Mouse (Mus musculus) megakaryocyte, embryonic 14.5 days (primary cell): ENCODE results near the gene Dnttip1. TPM values are rescaled to one million over a fixed set of nuclear protein-coding genes. Genes with fewer than 3 reads are reported as not detected.

ENCODE experiments used
- H3K27me3 ChIP-seq: replicated peaks from 2 replicates; pipeline ENCODE3; 2012; ENCODE audit warnings: inconsistent platforms
- H3K36me3 ChIP-seq: replicated peaks from 2 replicates; pipeline ENCODE3; 2012; ENCODE audit warnings: low read length, inconsistent platforms, mixed read lengths
- H3K4me1 ChIP-seq: 2 replicates; pipeline ENCODE4 v1.6.1; 2012; ENCODE audit warnings: inconsistent platforms
- H3K4me3 ChIP-seq: replicated peaks from 2 replicates; pipeline ENCODE3; 2012; ENCODE audit warnings: moderate library complexity, mild to moderate bottlenecking, inconsistent platforms
- H3K9me3 ChIP-seq: 2 replicates; pipeline ENCODE4 v1.6.1; 2012; ENCODE audit warnings: inconsistent platforms
- FLI1 ChIP-seq: IDR thresholded peaks from 2 replicates; pipeline ENCODE4 v1.6.1; 2012; ENCODE audit warnings: low read length, inconsistent platforms, mixed read lengths
- GATA1 ChIP-seq: IDR thresholded peaks from 3 replicates; pipeline ENCODE4 v1.6.1; 2012; ENCODE audit warnings: mixed read lengths, low read length, inconsistent platforms, borderline replicate concordance
- polyA plus RNA-seq: library from polyadenylated mRNA; stranded (reverse); fragments of >175 nt; gene quantifications from 2 replicates; pipeline ENCODE4 v1.2.3, GENCODE M21; 2012; ENCODE audit warnings: low replicate concordance; ENCODE audit not compliant: insufficient read depth

Dnttip1 gene
- polyA plus RNA-seq, 1 experiment = 41.6 TPM

- Histone ChIP-seq H3K27me3 (no peaks in the 10 kb centered on the region), H3K9me3 (no peaks in the 10 kb centered on the region), H3K4me1 (peaks cover 43% of the 10 kb centered on the region), H3K36me3 (peaks cover 69% of the 10 kb centered on the region), H3K4me3 (no peak overlapping the region)
- TF ChIP-seq FLI1 (no peak), GATA1 (no peak)
Observed at GRCm38 (mm10) chr2:164767812-164768540, 22.2 kb downstream of the Dnttip1 start.

GRCm38 (mm10) chr2:164769258-164770037, 23.7 kb downstream of the Dnttip1 start, which contains the start of gene Ube2c:
Gene Ube2c (plus strand): TSS chr2:164769898.
- H3K9me3 ChIP-seq = no peaks in the 10 kb centered on the region

GRCm38 (mm10) chr2:164770279-164770678, 24.5 kb downstream of the Dnttip1 start:
- Histone ChIP-seq H3K4me3 (peak overlapping the region; percentile 94), H3K9me3 (no peaks in the 10 kb centered on the region), H3K4me1 (peaks cover 43% of the 10 kb centered on the region), H3K36me3 (peaks cover 64% of the 10 kb centered on the region), H3K27me3 (peaks cover 1% of the 10 kb centered on the region)
- TF ChIP-seq FLI1 (no peak), GATA1 (no peak)

More at GRCm38 (mm10) chr2:164769258-164770037, 23.7 kb downstream of the Dnttip1 start, which contains the start of gene Ube2c:
- TF ChIP-seq FLI1 (no peak), GATA1 (no peak)
- H3K36me3 ChIP-seq = peaks cover 71% of the 10 kb centered on the region
- H3K4me1 ChIP-seq = peaks cover 43% of the 10 kb centered on the region
- H3K27me3 ChIP-seq = no peaks in the 10 kb centered on the region
- peak within 1 kb of the TSS; percentile 94 for H3K4me3 ChIP-seq

GRCm38 (mm10) chr2:164771123-164771522, 25.3 kb downstream of the Dnttip1 start:
- Histone ChIP-seq H3K36me3 (peaks cover 56% of the 10 kb centered on the region), H3K4me1 (peaks cover 43% of the 10 kb centered on the region), H3K4me3 (peak overlapping the region; percentile 94), H3K9me3 (no peaks in the 10 kb centered on the region), H3K27me3 (peaks cover 4% of the 10 kb centered on the region)
- TF ChIP-seq GATA1 = no peak
- TF ChIP-seq FLI1 = no peak

GRCm38 (mm10) chr2:164773229-164773988, 27.6 kb downstream of the Dnttip1 start:
- Histone ChIP-seq H3K27me3 (peaks cover 26% of the 10 kb centered on the region), H3K9me3 (peaks cover 5% of the 10 kb centered on the region), H3K4me3 (no peak overlapping the region), H3K4me1 (peaks cover 36% of the 10 kb centered on the region), H3K36me3 (peaks cover 34% of the 10 kb centered on the region)
- TF ChIP-seq FLI1 (no peak), GATA1 (no peak)

- no peak for TF ChIP-seq FLI1
- TF ChIP-seq GATA1 = no peak
- peaks cover 5% of the 10 kb centered on the region for H3K9me3 ChIP-seq
- peaks cover 33% of the 10 kb centered on the region for H3K36me3 ChIP-seq
- peaks cover 35% of the 10 kb centered on the region for H3K4me1 ChIP-seq
- H3K27me3 ChIP-seq = peaks cover 31% of the 10 kb centered on the region
- no peak overlapping the region for H3K4me3 ChIP-seq
Observed at GRCm38 (mm10) chr2:164773989-164774364, 28.2 kb downstream of the Dnttip1 start.

- H3K4me3 ChIP-seq = no peak overlapping the region
- peaks cover 18% of the 10 kb centered on the region for H3K4me1 ChIP-seq
- H3K36me3 ChIP-seq = peaks cover 29% of the 10 kb centered on the region
- peaks cover 5% of the 10 kb centered on the region for H3K9me3 ChIP-seq
- peaks cover 47% of the 10 kb centered on the region for H3K27me3 ChIP-seq
- no peak for TF ChIP-seq FLI1
- no peak for TF ChIP-seq GATA1
Observed at GRCm38 (mm10) chr2:164776130-164776529, 30.3 kb downstream of the Dnttip1 start.

GRCm38 (mm10) chr2:164776801-164777200, 31.0 kb downstream of the Dnttip1 start:
- Histone ChIP-seq H3K36me3 (peaks cover 22% of the 10 kb centered on the region), H3K4me1 (peaks cover 13% of the 10 kb centered on the region), H3K4me3 (no peak overlapping the region), H3K27me3 (peaks cover 49% of the 10 kb centered on the region), H3K9me3 (peaks cover 5% of the 10 kb centered on the region)
- no peak for TF ChIP-seq GATA1

- Histone ChIP-seq H3K4me3 (peak overlapping the region; percentile 28), H3K9me3 (peaks cover 5% of the 10 kb centered on the region), H3K4me1 (peaks cover 13% of the 10 kb centered on the region), H3K36me3 (peaks cover 16% of the 10 kb centered on the region), H3K27me3 (peaks cover 54% of the 10 kb centered on the region)
- TF ChIP-seq GATA1 = no peak
- no peak for TF ChIP-seq FLI1
Observed at GRCm38 (mm10) chr2:164777246-164778014, 31.6 kb downstream of the Dnttip1 start.
